Mouse (Mus musculus): Measurements from ENCODE around the gene Rtn2. TPM values are rescaled to one million over a fixed set of nuclear protein-coding genes. Genes with fewer than 3 reads are reported as not detected.
A peak's percentile ranks its signal among the peaks of the same experiment; 100 is the strongest.

The Rtn2 gene
- polyA plus RNA-seq (2012; rRNA removed), result 96.9 and 101 TPM in 2 replicates

DNA sequence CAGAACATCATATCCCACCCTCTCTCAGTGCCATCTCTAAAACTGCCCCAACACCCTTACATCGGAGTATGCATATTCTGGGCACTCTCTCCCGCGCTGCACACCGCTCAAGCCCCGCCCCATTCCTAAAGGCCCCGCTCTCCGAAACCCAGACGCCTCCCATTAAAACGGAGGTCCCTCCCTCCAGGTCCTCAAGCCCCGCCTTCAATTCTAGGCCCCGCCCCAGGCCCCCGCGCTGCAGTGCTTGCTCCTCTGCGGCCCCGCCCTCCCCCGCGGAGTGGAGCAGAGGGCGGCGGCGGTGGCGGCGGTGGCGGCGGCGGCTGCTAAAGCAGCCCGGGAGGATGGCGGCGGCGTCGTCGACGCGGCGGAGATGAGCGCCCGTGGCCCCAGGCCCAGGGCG, at the start of gene Rtn2:
Rtn2 (plus strand) TSS at position 240 of the 400 bp plus-strand sequence.
- TF ChIP-seq CTCF (IDR thresholded peaks at IDR 0.05; ENCODE audit: borderline replicate concordance, insufficient read depth, low read depth, low read length), result no peak
- no peak for TF ChIP-seq POLR2A (IDR thresholded peaks at IDR 0.05; ENCODE audit: borderline replicate concordance, insufficient read depth, low read length)
- H3K4me3 ChIP-seq (replicated peaks; ENCODE audit: insufficient read depth, low read depth, low read length), result peak within 1 kb of the TSS; percentile 70
- peak; percentile 90 to 93 for DNase-seq
- no peaks in the 10 kb centered on the region for H3K27me3 ChIP-seq (ENCODE audit: control insufficient read depth, insufficient read depth, low read length)
- H3K27ac ChIP-seq (ENCODE audit: insufficient read depth, low read length), result peak within 1 kb of the TSS; percentile 72
- H3K4me1 ChIP-seq (ENCODE audit: control insufficient read depth, insufficient read depth, low read length), result no peaks in the 10 kb centered on the region
- under 1% methylated on average over 37 of the region's 37 CpGs for WGBS

DNA sequence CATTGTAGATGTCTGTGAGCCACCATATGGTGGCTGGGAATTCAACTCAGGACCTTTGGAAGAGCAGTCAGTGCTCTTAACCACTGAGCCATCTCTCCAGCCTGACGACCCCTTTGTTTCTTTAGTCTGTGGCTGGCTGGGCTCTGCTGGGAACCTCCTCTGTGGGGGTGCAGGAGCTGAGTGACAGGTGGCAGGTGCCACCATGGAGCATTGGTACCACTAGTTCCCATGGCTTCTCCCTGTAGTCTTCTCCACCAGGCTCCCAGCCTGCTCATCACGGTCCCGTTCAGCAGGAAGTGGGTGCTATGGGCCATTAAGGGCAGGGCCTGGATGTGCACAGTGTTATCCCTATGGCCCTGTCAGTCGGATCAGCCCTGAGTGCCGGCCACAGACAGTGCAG, 47.8 kb upstream of the Rtn2 start:
- Histone ChIP-seq H3K4me1 (ENCODE audit: control insufficient read depth, insufficient read depth, low read length) (peaks cover 7% of the 10 kb centered on the region; the same call in 1 of the 2 replicates), H3K27ac (ENCODE audit: insufficient read depth, low read length) (no peak overlapping the region), H3K27me3 (ENCODE audit: control insufficient read depth, insufficient read depth, low read length) (no peaks in the 10 kb centered on the region), H3K4me3 (replicated peaks; ENCODE audit: insufficient read depth, low read depth, low read length) (no peak overlapping the region)
- no peak for TF ChIP-seq POLR2A (IDR thresholded peaks at IDR 0.05; ENCODE audit: borderline replicate concordance, insufficient read depth, low read length)
- TF ChIP-seq CTCF (IDR thresholded peaks at IDR 0.05; ENCODE audit: borderline replicate concordance, insufficient read depth, low read depth, low read length), result no peak
- 64% methylated on average over 5 of the region's 5 CpGs for WGBS
- DNase-seq, result no peak

DNA sequence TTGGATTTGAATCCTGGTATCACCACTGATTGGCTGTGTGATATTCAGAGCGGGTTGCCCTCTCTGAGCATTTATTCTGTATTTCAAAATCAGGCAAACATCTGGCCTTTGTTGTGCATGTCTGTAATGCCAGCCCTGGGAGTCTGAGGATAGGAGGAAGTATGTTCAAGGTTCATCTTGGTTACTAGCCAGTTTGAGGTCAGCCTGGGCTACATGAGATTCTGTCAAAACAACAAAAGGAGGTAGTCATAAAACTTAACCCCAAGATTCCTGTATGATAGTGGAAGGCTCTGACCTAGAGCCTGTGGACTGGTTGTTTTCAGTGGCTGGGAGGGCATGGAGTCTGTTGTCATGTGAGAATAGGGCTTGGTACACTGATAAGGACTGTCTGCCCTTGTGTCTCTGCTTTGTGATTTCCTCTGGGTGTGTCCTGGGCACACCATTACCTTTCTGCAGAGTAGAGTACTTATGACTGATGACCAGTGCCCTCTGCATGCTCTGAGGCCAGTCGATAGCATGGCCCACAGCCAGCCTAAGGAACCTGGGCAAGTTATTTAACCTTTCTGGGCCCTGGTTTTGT, 47.2 kb upstream of the Rtn2 start:
- H3K27me3 ChIP-seq (ENCODE audit: control insufficient read depth, insufficient read depth, low read length), result no peaks in the 10 kb centered on the region
- DNase-seq, result no peak
- peaks cover 7% of the 10 kb centered on the region; the same call in 1 of the 2 replicates for H3K4me1 ChIP-seq (ENCODE audit: control insufficient read depth, insufficient read depth, low read length)
- no peak for TF ChIP-seq CTCF (IDR thresholded peaks at IDR 0.05; ENCODE audit: borderline replicate concordance, insufficient read depth, low read depth, low read length)
- no peak for TF ChIP-seq POLR2A (IDR thresholded peaks at IDR 0.05; ENCODE audit: borderline replicate concordance, insufficient read depth, low read length)
- H3K4me3 ChIP-seq (replicated peaks; ENCODE audit: insufficient read depth, low read depth, low read length), result no peak overlapping the region
- WGBS, result 82% methylated on average over 2 of the region's 2 CpGs
- H3K27ac ChIP-seq (ENCODE audit: insufficient read depth, low read length), result no peak overlapping the region

DNA sequence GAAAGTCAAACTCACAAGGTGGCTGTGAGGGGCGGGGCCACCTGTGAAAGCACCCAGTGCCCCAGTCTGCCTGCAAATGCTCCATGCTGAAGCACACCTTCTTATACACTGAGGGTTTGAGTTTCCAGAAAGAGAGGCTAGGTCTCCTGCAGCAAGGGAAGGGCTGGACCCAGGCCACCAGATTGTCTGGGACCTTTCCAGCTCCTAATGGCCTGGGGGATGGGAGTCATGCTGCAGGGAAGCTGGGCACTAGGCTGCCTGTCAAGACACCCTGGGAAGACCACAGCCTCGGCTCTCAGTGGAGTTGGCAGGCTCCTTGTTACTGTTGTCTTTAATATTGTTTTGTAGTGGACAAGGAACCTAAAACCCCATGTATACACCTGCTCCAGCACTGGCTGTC, 46.0 kb upstream of the Rtn2 start:
- H3K27me3 ChIP-seq (ENCODE audit: control insufficient read depth, insufficient read depth, low read length), result no peaks in the 10 kb centered on the region
- no peak for TF ChIP-seq POLR2A (IDR thresholded peaks at IDR 0.05; ENCODE audit: borderline replicate concordance, insufficient read depth, low read length)
- TF ChIP-seq CTCF (IDR thresholded peaks at IDR 0.05; ENCODE audit: borderline replicate concordance, insufficient read depth, low read depth, low read length), result no peak
- H3K27ac ChIP-seq (ENCODE audit: insufficient read depth, low read length), result no peak overlapping the region
- no peak for DNase-seq
- WGBS, result 48% methylated on average over 2 of the region's 2 CpGs
- H3K4me3 ChIP-seq (replicated peaks; ENCODE audit: insufficient read depth, low read depth, low read length), result no peak overlapping the region
- peaks cover 14% of the 10 kb centered on the region for H3K4me1 ChIP-seq (ENCODE audit: control insufficient read depth, insufficient read depth, low read length)

DNA sequence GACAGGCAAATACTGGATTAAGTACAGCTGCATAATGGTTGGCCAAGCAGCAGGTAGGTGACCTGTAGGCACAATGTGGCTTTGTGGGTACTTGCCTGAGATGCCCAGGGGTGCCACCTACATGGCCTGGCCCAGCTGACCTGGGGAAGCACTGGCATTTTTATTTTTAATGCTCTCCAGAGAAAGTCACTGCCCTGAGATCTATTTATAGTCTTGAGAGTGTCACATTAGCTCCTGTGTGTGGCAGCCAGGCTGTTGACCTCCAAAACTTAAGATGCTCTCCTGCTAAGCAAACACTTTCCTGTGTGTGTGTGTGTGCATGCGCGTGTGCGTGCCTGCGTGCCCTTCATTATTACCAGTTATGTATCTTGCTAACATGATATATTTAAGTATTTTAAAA, 44.1 kb upstream of the Rtn2 start:
- TF ChIP-seq CTCF (IDR thresholded peaks at IDR 0.05; ENCODE audit: borderline replicate concordance, insufficient read depth, low read depth, low read length) (no peak), POLR2A (IDR thresholded peaks at IDR 0.05; ENCODE audit: borderline replicate concordance, insufficient read depth, low read length) (no peak)
- Histone ChIP-seq H3K27ac (ENCODE audit: insufficient read depth, low read length) (no peak overlapping the region), H3K27me3 (ENCODE audit: control insufficient read depth, insufficient read depth, low read length) (no peaks in the 10 kb centered on the region), H3K4me1 (ENCODE audit: control insufficient read depth, insufficient read depth, low read length) (peaks cover 15% of the 10 kb centered on the region), H3K4me3 (replicated peaks; ENCODE audit: insufficient read depth, low read depth, low read length) (no peak overlapping the region)
- no peak for DNase-seq
- 97% methylated on average over 4 of the region's 4 CpGs for WGBS

DNA sequence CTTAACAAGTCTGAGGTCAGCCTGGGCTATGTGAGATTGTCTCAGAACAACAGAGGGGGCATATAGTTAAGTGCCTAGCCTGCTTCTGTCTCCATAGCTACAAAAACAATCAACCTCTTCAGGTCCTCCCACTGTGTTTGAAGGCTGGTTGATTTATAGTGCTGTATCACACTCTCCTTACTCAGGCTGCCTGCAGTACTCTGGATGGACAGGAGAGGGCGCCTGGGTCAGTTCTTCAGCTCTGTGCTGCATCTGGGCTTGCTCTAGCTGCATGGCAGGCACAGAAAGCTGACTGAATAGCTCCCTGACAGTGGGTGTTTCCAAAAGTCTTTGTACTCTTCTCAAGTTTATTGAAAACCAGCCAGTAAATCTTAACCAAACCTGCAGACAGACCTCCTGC, 43.0 kb upstream of the Rtn2 start:
- no peak overlapping the region for H3K27ac ChIP-seq (ENCODE audit: insufficient read depth, low read length)
- 0% methylated on average over 1 of the region's 1 CpGs for WGBS

DNA sequence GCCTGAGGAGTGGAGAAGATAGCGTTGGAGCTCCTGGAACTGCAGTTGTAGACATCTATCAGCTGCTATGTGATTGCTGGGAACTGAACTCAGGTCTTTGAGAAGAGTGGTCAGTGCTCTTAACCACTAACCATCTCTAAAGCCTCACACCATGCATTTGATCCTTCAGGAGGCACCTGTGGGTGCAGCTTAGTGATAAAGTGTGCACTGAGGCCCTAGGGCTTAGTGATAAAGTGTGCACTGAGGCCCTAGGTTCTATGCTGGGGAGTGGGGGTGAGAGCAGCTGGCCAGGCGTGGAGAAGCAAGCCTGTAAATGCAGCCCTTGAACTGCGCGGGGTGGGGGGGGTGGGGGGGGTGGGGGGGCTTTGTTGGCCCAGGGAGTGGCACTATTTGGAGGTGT, 42.4 kb upstream of the Rtn2 start:
- Histone ChIP-seq H3K27me3 (ENCODE audit: control insufficient read depth, insufficient read depth, low read length) (no peaks in the 10 kb centered on the region), H3K27ac (ENCODE audit: insufficient read depth, low read length) (no peak overlapping the region), H3K4me3 (replicated peaks; ENCODE audit: insufficient read depth, low read depth, low read length) (no peak overlapping the region), H3K4me1 (ENCODE audit: control insufficient read depth, insufficient read depth, low read length) (peaks cover 32% of the 10 kb centered on the region)
- WGBS, result 60% methylated on average over 4 of the region's 4 CpGs
- TF ChIP-seq POLR2A (IDR thresholded peaks at IDR 0.05; ENCODE audit: borderline replicate concordance, insufficient read depth, low read length), result no peak
- no peak for TF ChIP-seq CTCF (IDR thresholded peaks at IDR 0.05; ENCODE audit: borderline replicate concordance, insufficient read depth, low read depth, low read length)
- DNase-seq, result no peak

More for the DNA sequence above, 43.0 kb upstream of the Rtn2 start:
- no peak overlapping the region for H3K4me3 ChIP-seq (replicated peaks; ENCODE audit: insufficient read depth, low read depth, low read length)
- TF ChIP-seq CTCF (IDR thresholded peaks at IDR 0.05; ENCODE audit: borderline replicate concordance, insufficient read depth, low read depth, low read length) (peak; percentile 98), POLR2A (IDR thresholded peaks at IDR 0.05; ENCODE audit: borderline replicate concordance, insufficient read depth, low read length) (no peak)
- no peaks in the 10 kb centered on the region for H3K27me3 ChIP-seq (ENCODE audit: control insufficient read depth, insufficient read depth, low read length)
- DNase-seq, result peak; percentile 85 to 93
- peaks cover 26% of the 10 kb centered on the region for H3K4me1 ChIP-seq (ENCODE audit: control insufficient read depth, insufficient read depth, low read length)

DNA sequence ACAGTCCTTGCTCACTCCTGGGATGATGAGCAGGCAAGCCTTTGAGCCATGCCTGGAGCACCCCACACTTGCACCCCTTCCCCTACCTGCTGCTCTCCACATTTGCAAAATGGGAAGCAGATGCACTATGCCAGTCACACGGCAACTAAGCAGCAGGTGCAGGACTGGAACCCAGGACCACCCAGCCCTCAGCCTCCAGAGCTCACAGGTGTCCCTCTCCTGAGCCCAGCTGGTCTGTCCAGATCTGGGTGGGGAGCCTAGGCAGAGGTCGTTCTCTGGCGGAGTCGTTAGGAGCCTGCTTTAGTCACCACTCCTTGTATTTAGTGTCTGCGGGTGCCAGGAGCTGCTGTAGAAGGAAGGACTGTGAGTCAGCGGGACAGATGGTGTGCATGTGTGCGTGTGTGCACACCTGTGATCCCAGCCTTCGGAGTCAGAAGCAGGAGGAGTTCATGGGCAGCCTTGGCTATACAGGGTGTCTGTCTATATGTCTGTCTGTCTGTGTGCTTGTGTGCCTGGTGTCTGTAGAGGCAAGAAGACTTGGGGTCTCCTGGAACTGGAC, 41.4 kb upstream of the Rtn2 start:
- Histone ChIP-seq H3K4me1 (ENCODE audit: control insufficient read depth, insufficient read depth, low read length) (peaks cover 31% of the 10 kb centered on the region), H3K27me3 (ENCODE audit: control insufficient read depth, insufficient read depth, low read length) (no peaks in the 10 kb centered on the region), H3K4me3 (replicated peaks; ENCODE audit: insufficient read depth, low read depth, low read length) (no peak overlapping the region), H3K27ac (ENCODE audit: insufficient read depth, low read length) (peak overlapping the region; percentile 37)
- DNase-seq, result peak; percentile 46 to 65
- TF ChIP-seq POLR2A (IDR thresholded peaks at IDR 0.05; ENCODE audit: borderline replicate concordance, insufficient read depth, low read length), result no peak
- WGBS, result 16% methylated on average over 8 of the region's 8 CpGs

All from cerebellum, adult 2 months (tissue).